Mouse (Mus musculus) forebrain, embryonic 15.5 days (tissue): Measurements from ENCODE around the gene A730049H05Rik. TPM values are rescaled to one million over a fixed set of nuclear protein-coding genes. Genes with fewer than 3 reads are reported as not detected.

Experiments
- ATAC-seq: fragments of 200-750 bp; cut with Nextera tagmentation; replicated peaks from 2 replicates; pipeline ENCODE4 v1.8.0; 2017; ENCODE audit warnings: mild to moderate bottlenecking, moderate TSS enrichment, moderate library complexity
- H3K27ac ChIP-seq: fragments of 300-500 bp; sonication (generic); replicated peaks from 2 replicates; pipeline ENCODE4 v1.5.1; 2015; ENCODE audit warnings: mild to moderate bottlenecking, inconsistent platforms
- H3K27me3 ChIP-seq: fragments of 300-500 bp; sonication (generic); 2 replicates; pipeline ENCODE4 v1.6.1; 2015; ENCODE audit warnings: inconsistent platforms
- H3K36me3 ChIP-seq: fragments of 300-500 bp; sonication (generic); 2 replicates; pipeline ENCODE4 v1.6.1; 2015; ENCODE audit warnings: mild to moderate bottlenecking, inconsistent platforms
- H3K4me1 ChIP-seq: fragments of 300-500 bp; sonication (generic); 2 replicates; pipeline ENCODE4 v1.6.1; 2015; ENCODE audit warnings: inconsistent platforms
- H3K4me2 ChIP-seq: fragments of 300-500 bp; sonication (generic); replicated peaks from 2 replicates; pipeline ENCODE4 v1.6.1; 2015; ENCODE audit warnings: mild to moderate bottlenecking, inconsistent platforms
- H3K4me3 ChIP-seq: fragments of 300-500 bp; sonication (generic); 2 replicates; pipeline ENCODE4 v1.5.1; 2015; ENCODE audit warnings: mild to moderate bottlenecking, inconsistent platforms
- H3K9ac ChIP-seq: fragments of 300-500 bp; sonication (generic); replicated peaks from 2 replicates; pipeline ENCODE4 v1.6.1; 2015; ENCODE audit warnings: mild to moderate bottlenecking, inconsistent platforms
- H3K9me3 ChIP-seq: fragments of 300-500 bp; sonication (generic); 2 replicates; pipeline ENCODE4 v1.6.1; 2016; ENCODE audit warnings: inconsistent platforms
- WGBS: fragments of 180-500 bp; shearing (Covaris S2); methylation state at CpG from one replicate; pipeline ENCODE4 v1.1.7; 2015; ENCODE audit warnings: mixed read lengths; 5-methylcytosine and 5-hydroxymethylcytosine counted together
- polyA plus RNA-seq: library from polyadenylated mRNA; unstranded; fragments of >200 nt; fragmentation: Nextera tagmentation; extraction: Ambion mirVana; gene quantifications from 2 replicates; pipeline ENCODE4 v1.2.1, GENCODE M21; 2015

The A730049H05Rik gene
- polyA plus RNA-seq, 1 experiment from 2014 or later, result 0.41 TPM

GRCm38 (mm10) chr6:92831106-92831505 is 14.8 kb downstream of the A730049H05Rik start:
- WGBS, result 96% methylated on average over 2 of the region's 2 CpGs
- Histone ChIP-seq H3K27me3 (no peaks in the 10 kb centered on the region), H3K4me2 (no peak overlapping the region), H3K9me3 (no peaks in the 10 kb centered on the region), H3K27ac (no peak overlapping the region), H3K36me3 (no peaks in the 10 kb centered on the region), H3K4me3 (no peak overlapping the region), H3K4me1 (no peaks in the 10 kb centered on the region), H3K9ac (no peak overlapping the region)
- no peak for ATAC-seq

- no peak overlapping the region for H3K4me3 ChIP-seq
- H3K36me3 ChIP-seq, result no peaks in the 10 kb centered on the region
- H3K4me2 ChIP-seq, result no peak overlapping the region
- ATAC-seq, result no peak
- no peak overlapping the region for H3K9ac ChIP-seq
- no peaks in the 10 kb centered on the region for H3K9me3 ChIP-seq
- 21% methylated on average over 2 of the region's 2 CpGs for WGBS
- no peak overlapping the region for H3K27ac ChIP-seq
- no peaks in the 10 kb centered on the region for H3K27me3 ChIP-seq
- no peaks in the 10 kb centered on the region for H3K4me1 ChIP-seq
Observed at GRCm38 (mm10) chr6:92842000-92842399, 25.7 kb downstream of the A730049H05Rik start.

- Histone ChIP-seq H3K4me1 (no peaks in the 10 kb centered on the region), H3K36me3 (no peaks in the 10 kb centered on the region), H3K4me3 (no peak overlapping the region), H3K9ac (no peak overlapping the region), H3K9me3 (no peaks in the 10 kb centered on the region), H3K4me2 (no peak overlapping the region), H3K27me3 (no peaks in the 10 kb centered on the region), H3K27ac (no peak overlapping the region)
- ATAC-seq, result no peak
- WGBS, result 76% methylated on average over 2 of the region's 2 CpGs
Observed at GRCm38 (mm10) chr6:92843474-92843873, 27.2 kb downstream of the A730049H05Rik start.

GRCm38 (mm10) chr6:92845898-92846297 is 29.6 kb downstream of the A730049H05Rik start:
- H3K4me3 ChIP-seq, result no peak overlapping the region
- WGBS, result 89% methylated on average over 8 of the region's 8 CpGs
- no peak for ATAC-seq
- no peaks in the 10 kb centered on the region for H3K9me3 ChIP-seq
- no peaks in the 10 kb centered on the region for H3K36me3 ChIP-seq
- no peaks in the 10 kb centered on the region for H3K27me3 ChIP-seq
- no peak overlapping the region for H3K27ac ChIP-seq
- H3K9ac ChIP-seq, result no peak overlapping the region
- H3K4me1 ChIP-seq, result peaks cover 7% of the 10 kb centered on the region
- no peak overlapping the region for H3K4me2 ChIP-seq

- WGBS, result 40% methylated on average over 4 of the region's 4 CpGs
- H3K9ac ChIP-seq, result no peak overlapping the region
- H3K4me2 ChIP-seq, result no peak overlapping the region
- no peaks in the 10 kb centered on the region for H3K9me3 ChIP-seq
- H3K4me3 ChIP-seq, result no peak overlapping the region
- no peak overlapping the region for H3K27ac ChIP-seq
- peaks cover 7% of the 10 kb centered on the region for H3K4me1 ChIP-seq
- no peaks in the 10 kb centered on the region for H3K27me3 ChIP-seq
- no peaks in the 10 kb centered on the region for H3K36me3 ChIP-seq
- ATAC-seq, result no peak
Observed at GRCm38 (mm10) chr6:92846614-92847013, 30.3 kb downstream of the A730049H05Rik start.

GRCm38 (mm10) chr6:92849208-92849607 is 32.9 kb downstream of the A730049H05Rik start:
- no peak overlapping the region for H3K9ac ChIP-seq
- H3K4me3 ChIP-seq, result no peak overlapping the region
- H3K27ac ChIP-seq, result no peak overlapping the region
- no peaks in the 10 kb centered on the region for H3K27me3 ChIP-seq
- WGBS, result 92% methylated on average over 9 of the region's 9 CpGs
- H3K4me1 ChIP-seq, result peaks cover 7% of the 10 kb centered on the region
- ATAC-seq, result no peak
- H3K4me2 ChIP-seq, result no peak overlapping the region
- no peaks in the 10 kb centered on the region for H3K36me3 ChIP-seq
- H3K9me3 ChIP-seq, result no peaks in the 10 kb centered on the region

GRCm38 (mm10) chr6:92850250-92850649 is 34.0 kb downstream of the A730049H05Rik start:
- WGBS, result 4% methylated on average over 5 of the region's 5 CpGs
- ATAC-seq, result peak; percentile 76
- Histone ChIP-seq H3K9me3 (no peaks in the 10 kb centered on the region), H3K4me2 (no peak overlapping the region), H3K9ac (no peak overlapping the region), H3K4me3 (no peak overlapping the region), H3K36me3 (no peaks in the 10 kb centered on the region), H3K27me3 (no peaks in the 10 kb centered on the region), H3K27ac (peak overlapping the region; percentile 43; the same call in 1 of the 2 replicates), H3K4me1 (peaks cover 7% of the 10 kb centered on the region)

GRCm38 (mm10) chr6:92854873-92855272 is 38.6 kb downstream of the A730049H05Rik start:
- Histone ChIP-seq H3K4me1 (peaks cover 7% of the 10 kb centered on the region), H3K9ac (no peak overlapping the region), H3K9me3 (no peaks in the 10 kb centered on the region), H3K27ac (no peak overlapping the region), H3K4me3 (no peak overlapping the region), H3K36me3 (no peaks in the 10 kb centered on the region), H3K27me3 (no peaks in the 10 kb centered on the region), H3K4me2 (no peak overlapping the region)
- WGBS, result 90% methylated on average over 4 of the region's 4 CpGs
- ATAC-seq, result no peak

- WGBS, result 93% methylated on average over 13 of the region's 13 CpGs
- ATAC-seq, result no peak
- Histone ChIP-seq H3K27me3 (no peaks in the 10 kb centered on the region), H3K9ac (no peak overlapping the region), H3K4me1 (no peaks in the 10 kb centered on the region), H3K4me3 (no peak overlapping the region), H3K4me2 (no peak overlapping the region), H3K27ac (no peak overlapping the region), H3K9me3 (no peaks in the 10 kb centered on the region), H3K36me3 (no peaks in the 10 kb centered on the region)
Observed at GRCm38 (mm10) chr6:92857761-92858160, 41.5 kb downstream of the A730049H05Rik start.

GRCm38 (mm10) chr6:92858721-92859510 is 42.6 kb downstream of the A730049H05Rik start:
- no peak overlapping the region for H3K9ac ChIP-seq
- ATAC-seq, result no peak
- H3K9me3 ChIP-seq, result no peaks in the 10 kb centered on the region
- H3K4me2 ChIP-seq, result no peak overlapping the region
- no peaks in the 10 kb centered on the region for H3K36me3 ChIP-seq
- no peak overlapping the region for H3K27ac ChIP-seq
- no peak overlapping the region for H3K4me3 ChIP-seq
- H3K4me1 ChIP-seq, result no peaks in the 10 kb centered on the region
- H3K27me3 ChIP-seq, result no peaks in the 10 kb centered on the region
- 81% methylated on average over 12 of the region's 12 CpGs for WGBS

- no peak overlapping the region for H3K9ac ChIP-seq
- H3K27ac ChIP-seq, result no peak overlapping the region
- no peak overlapping the region for H3K4me2 ChIP-seq
- no peaks in the 10 kb centered on the region for H3K9me3 ChIP-seq
- WGBS, result 74% methylated on average over 5 of the region's 5 CpGs
- no peaks in the 10 kb centered on the region for H3K27me3 ChIP-seq
- H3K4me1 ChIP-seq, result no peaks in the 10 kb centered on the region
- no peaks in the 10 kb centered on the region for H3K36me3 ChIP-seq
- no peak for ATAC-seq
- H3K4me3 ChIP-seq, result no peak overlapping the region
Observed at GRCm38 (mm10) chr6:92860285-92860912, 44.1 kb downstream of the A730049H05Rik start.

- WGBS, result 69% methylated on average over 9 of the region's 9 CpGs
- Histone ChIP-seq H3K9ac (no peak overlapping the region), H3K4me1 (peaks cover 2% of the 10 kb centered on the region), H3K9me3 (no peaks in the 10 kb centered on the region), H3K27me3 (no peaks in the 10 kb centered on the region), H3K36me3 (no peaks in the 10 kb centered on the region), H3K4me3 (no peak overlapping the region), H3K4me2 (no peak overlapping the region), H3K27ac (no peak overlapping the region)
- ATAC-seq, result no peak
Observed at GRCm38 (mm10) chr6:92862599-92862998, 46.3 kb downstream of the A730049H05Rik start.
